Mouse (Mus musculus): ENCODE measurements around the gene Cyp2d10.
A peak's percentile ranks its signal among the peaks of the same experiment; 100 is the strongest.
"Not testable (repeated sequence)": the region's sequence is repeated elsewhere in the genome, so short reads cannot be mapped to it uniquely, and the experiment has no call there.

Cyp2d10 gene

DNA sequence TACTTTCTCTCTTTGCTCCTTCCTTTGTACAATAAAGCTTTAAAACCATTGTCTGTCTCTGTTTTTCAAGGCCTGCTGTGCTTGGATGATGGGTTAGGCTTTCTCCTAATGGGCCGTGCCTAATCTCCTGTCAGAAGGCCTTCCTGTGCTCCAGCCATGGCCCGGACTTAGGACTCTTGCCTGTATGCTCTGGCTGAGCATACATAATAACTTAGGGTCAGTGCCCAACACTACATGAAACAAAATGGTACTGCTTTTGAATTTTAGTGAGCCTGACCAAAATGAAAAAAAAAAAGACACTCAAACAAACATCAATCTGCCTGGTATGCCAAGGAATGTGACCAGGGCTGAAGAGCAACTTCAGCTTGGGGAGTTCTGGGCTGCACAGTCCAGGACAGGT, 5.5 kb downstream of the Cyp2d10 start:
- no peak for DNase-seq (ENCODE audit: low spot score in 2 of 2)

DNA sequence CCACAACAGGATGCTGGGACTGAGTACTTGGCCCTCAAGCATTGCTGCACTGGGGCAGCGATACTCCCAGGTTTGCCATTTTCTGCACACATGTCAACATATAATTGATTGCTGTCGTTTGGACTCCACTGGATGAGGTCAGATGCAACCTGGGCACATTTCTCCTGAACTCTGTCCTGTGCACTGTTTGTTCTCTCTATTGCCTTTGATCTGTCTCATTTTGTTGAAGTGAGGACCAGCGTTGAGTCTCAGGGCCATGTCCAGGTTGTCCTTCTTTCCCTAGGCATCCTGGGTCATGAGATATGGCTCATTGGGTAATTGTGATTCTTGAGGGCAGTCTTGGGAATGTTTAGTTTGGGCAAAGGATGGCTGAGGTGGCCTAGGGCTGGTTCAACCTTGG, 11.0 kb downstream of the Cyp2d10 start:
- not testable (repeated sequence) for DNase-seq (ENCODE audit: low spot score in 2 of 2)

- not testable (repeated sequence) for DNase-seq (ENCODE audit: low spot score in 2 of 2)
These were observed 13.1 kb downstream of the Cyp2d10 start, which contains the start of gene Cyp2d11 for GRCm38 (mm10) chr15:82393922-82394321. Gene Cyp2d11, minus strand, starts transcription at chr15:82394022.

GRCm38 (mm10) chr15:82389916-82390315, 17.1 kb downstream of the Cyp2d10 start:
- DNase-seq (ENCODE audit: low spot score in 2 of 2) = not testable (repeated sequence)

- no peak for DNase-seq (ENCODE audit: low spot score in 2 of 2)
These were observed 21.3 kb downstream of the Cyp2d10 start for GRCm38 (mm10) chr15:82385729-82386128.

DNA sequence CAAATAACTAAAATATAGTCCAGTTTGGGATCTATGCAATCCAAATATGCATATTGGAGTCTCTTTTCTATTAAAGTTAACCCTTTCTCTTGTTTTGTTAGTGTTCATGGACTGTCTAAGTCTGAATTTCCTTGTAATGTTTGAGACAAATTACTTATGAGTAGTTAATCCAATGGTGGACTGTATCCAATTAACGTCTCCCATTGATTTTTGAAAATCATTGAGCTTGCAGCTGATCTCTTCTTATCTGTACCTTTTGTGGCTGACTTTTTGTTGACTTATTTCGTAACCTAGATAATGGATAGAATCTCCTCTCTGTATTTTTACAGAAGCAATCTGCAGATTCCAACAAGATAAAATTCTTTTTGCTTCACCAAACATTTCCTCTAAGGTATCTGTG, 24.6 kb downstream of the Cyp2d10 start:
- DNase-seq (ENCODE audit: low spot score in 2 of 2) = no peak

- no peak for DNase-seq (ENCODE audit: low spot score in 2 of 2)
These were observed 26.3 kb downstream of the Cyp2d10 start for GRCm38 (mm10) chr15:82380714-82381062.

DNA sequence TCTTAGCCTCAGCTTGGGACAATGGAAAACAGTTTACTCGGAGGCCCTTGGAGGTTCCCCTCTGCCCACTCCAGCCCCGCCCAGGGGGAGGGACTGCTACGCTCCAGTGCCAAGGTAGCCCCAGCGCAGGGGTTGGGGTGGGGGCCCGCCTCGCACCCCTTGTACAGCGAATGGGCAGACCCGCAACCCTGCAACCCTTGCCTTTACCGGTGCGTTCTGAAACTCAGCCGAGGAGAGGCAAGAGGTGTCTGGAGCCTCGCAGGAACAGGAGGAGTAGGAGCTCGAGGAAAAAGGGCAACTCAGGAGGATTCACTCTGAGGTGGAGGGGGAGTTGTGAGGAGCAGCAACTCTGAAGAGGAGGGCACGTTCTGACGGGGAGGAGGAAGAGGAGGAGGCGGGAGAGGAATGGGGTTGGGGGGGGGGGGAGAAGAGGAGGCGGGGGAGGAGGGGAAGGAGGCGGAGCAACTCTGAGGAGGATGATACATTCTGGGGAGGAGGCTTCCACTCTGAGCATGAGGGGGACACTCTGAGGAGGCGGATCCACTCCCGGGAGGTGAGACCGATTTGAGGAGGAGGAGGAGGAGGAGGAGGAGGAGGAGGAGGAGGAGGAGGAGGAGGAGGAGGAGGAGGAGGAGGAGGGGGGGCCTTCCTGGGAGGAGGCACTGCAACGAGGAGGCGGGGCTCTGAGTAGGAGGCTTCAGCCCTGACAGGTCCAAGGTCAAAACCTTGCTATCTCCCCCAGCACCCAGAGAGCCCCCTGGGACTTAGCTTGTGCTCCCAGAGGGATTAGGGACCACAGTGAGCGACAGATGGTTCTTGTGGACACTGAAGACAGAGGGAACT, 26.9 kb downstream of the Cyp2d10 start, which contains the start of gene Cyp2d22:
TSS of gene Cyp2d22 (minus strand) at position 390 of the 843 bp plus-strand sequence.
- no peak for DNase-seq (ENCODE audit: low spot score in 2 of 2)

- DNase-seq (ENCODE audit: low spot score in 2 of 2) = no peak
These were observed 27.5 kb downstream of the Cyp2d10 start for GRCm38 (mm10) chr15:82379511-82379870.

DNA sequence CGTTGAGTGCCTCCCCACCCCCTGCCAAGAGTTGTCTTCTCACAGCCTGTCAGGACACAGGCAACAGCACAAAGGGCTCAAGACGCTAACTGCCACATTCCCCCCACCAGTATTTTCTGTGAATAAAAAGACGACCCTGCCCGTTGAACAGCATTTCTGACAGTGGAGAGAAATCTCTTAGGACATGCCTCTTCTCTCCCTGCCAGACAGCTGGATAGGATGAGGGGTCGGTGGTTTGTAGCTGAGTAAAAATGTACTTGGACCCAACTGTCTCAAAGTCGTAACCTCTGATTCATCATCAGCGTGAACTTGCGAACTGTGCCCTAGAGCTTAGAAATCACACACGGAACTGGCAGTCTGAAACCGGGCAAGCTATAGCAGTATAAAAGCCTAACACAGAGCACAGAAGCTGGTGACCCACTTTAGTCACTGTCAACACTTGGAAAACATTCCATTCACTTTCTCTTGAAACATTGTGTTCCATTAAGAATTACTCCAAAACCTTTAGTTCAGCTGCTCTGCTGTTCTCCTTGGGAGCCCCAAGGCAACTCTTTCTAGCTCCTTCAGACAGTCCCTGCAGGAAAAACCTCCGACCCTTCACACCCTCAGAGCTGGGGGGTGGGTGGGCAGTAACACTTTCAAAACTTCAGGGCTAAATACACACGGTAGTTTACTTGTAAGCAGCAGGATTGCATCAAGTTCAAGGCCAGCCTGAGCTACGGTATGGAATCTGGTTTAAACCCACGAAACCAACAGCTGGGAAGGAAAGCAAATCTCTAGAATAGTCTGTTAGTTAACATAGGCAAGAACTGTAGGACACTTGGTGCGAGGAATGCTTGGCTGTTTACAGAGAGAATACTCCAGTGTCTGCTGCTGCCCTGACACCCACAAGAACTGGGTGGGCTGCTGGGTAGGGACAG, 28.5 kb downstream of the Cyp2d10 start:
- no peak for DNase-seq (ENCODE audit: low spot score in 2 of 2)

DNA sequence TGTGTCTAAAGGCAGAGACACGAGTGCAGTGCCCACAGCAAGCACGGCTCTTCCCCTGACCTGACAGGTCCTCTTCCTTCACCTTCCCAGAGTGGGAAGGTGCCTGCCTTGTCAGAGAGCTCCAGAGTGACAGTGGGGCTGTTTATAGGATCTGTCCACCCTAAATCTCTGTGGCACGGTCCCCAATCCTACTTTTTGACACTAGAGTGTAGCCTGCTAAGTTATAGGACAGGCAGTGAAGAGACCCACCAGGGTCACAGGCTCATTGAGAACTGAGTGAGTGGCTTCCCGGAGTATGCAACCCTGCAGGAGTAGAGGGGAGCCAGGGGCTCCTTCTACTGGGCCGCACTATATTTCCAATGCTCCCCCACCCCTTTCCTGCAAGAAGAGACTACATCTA, 29.3 kb downstream of the Cyp2d10 start:
- DNase-seq (ENCODE audit: low spot score in 2 of 2) = no peak

GRCm38 (mm10) chr15:82376393-82377138, 30.4 kb downstream of the Cyp2d10 start:
- DNase-seq (ENCODE audit: low spot score in 2 of 2) = no peak

GRCm38 (mm10) chr15:82375855-82376254, 31.1 kb downstream of the Cyp2d10 start:
- no peak for DNase-seq (ENCODE audit: low spot score in 2 of 2)

DNA sequence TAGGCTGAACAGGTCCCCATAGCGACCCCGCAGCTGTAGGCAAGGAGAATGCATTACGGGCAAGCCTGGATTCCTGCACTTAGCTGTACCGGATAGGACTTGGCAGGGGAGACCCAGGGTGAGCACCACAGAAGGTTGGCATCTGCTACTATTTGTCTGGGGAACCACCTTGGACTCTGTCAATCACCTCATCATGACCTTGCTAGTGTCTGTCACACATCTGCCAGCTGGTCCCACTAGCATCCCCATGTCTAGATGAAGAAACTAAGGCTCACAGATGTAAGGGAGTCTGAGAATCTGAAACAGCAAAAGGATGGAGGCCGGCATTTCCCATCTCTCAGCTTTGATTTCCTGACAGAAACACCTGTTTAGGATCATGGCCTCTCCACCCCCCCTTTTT, 32.6 kb downstream of the Cyp2d10 start:
- DNase-seq (ENCODE audit: low spot score in 2 of 2) = no peak

GRCm38 (mm10) chr15:82372991-82373390, 34.0 kb downstream of the Cyp2d10 start:
- DNase-seq (ENCODE audit: low spot score in 2 of 2) = no peak

DNA sequence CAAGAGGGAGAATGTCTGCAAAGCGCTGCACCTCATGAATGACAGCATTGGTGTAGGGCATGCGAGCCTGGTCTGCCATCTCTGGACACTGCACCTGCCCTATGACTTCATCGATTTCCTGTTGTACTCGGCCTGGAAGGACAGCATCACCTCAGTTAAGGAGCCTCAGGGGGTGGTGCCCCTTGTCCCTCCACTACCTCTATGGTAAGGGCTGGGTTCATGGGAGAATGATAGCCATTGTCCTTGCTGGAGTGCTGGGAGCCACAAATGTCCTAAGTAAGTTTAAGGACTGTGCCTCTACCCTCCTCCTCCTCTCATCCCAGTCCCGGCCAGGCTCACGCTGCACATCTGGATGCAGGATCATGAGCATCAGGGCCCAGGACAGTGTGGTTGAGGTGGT, 34.5 kb downstream of the Cyp2d10 start:
- DNase-seq (ENCODE audit: low spot score in 2 of 2) = no peak

- no peak for DNase-seq (ENCODE audit: low spot score in 2 of 2)
These were observed 38.1 kb downstream of the Cyp2d10 start for GRCm38 (mm10) chr15:82368851-82369250.

DNA sequence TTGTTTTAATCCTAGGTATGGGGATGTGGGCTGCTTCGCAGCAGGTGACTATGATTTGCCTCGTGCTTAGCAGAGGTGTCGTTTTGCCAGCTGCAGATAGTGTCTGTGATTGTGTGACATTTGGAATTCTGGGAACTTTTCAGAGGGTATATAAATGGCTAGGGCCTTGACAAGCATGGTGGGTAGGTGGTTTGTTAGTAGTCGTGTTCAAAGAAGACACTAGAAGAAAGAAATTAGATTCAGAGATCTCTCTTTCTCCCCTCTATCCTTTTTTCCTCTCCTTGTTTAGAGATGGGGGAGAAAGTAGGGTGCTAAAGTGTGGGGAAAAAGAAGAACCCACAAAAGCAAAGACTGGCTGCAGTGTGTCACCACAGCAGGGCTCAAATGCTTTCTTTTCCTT, 38.8 kb downstream of the Cyp2d10 start:
- DNase-seq (ENCODE audit: low spot score in 2 of 2) = no peak

DNA sequence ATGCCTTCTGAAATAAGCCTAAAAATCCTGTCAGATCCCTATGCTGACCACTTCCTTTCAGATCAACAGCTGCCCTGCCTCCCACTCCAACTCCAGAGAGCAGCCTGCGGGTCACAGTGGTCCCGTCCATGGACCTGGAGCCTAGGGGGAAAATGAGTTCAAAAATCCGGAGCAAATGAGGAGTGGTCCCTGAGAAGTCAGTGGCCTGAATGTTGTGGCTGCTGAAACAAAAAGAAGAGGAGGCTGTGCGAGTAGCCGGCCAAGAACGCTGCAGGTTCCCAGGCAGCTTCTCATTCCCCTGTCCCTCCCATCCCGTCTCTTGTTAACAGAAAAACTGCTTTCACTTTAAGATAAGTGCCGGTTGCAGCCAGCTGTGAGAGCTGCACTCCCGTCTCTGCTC, 42.4 kb downstream of the Cyp2d10 start:
- not testable (repeated sequence) for DNase-seq (ENCODE audit: low spot score in 2 of 2)

- not testable (repeated sequence) for DNase-seq (ENCODE audit: low spot score in 2 of 2)
These were observed 43.2 kb downstream of the Cyp2d10 start for GRCm38 (mm10) chr15:82363801-82364200.

DNA sequence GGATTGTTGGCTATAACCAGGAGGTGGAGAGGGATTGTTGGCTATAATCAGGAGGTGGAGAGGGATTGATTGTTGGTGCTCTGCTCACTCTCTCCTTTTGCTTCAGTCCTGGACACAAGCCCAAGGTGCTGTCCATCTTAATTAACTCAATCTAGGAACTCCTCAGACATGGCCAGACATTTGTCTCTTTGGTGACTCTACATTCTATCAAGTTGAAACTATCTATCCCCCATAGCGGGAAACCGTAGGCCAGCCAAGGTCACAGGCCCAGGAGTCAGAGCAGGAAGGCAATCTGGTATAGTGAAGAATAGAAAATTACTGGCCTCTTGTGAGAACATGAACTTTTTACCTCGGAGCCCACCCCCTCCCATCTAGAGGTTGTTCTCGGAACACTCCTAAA, 44.8 kb downstream of the Cyp2d10 start:
- peak in 1 of 2 experiments; percentile 0 for DNase-seq (ENCODE audit: low spot score in 2 of 2)

GRCm38 (mm10) chr15:82361459-82362018, 45.5 kb downstream of the Cyp2d10 start:
- peak; percentile 1 to 3 for DNase-seq (ENCODE audit: low spot score in 2 of 2)
